Mouse (Mus musculus): ENCODE results near the gene Cltb.

Cltb gene

DNA sequence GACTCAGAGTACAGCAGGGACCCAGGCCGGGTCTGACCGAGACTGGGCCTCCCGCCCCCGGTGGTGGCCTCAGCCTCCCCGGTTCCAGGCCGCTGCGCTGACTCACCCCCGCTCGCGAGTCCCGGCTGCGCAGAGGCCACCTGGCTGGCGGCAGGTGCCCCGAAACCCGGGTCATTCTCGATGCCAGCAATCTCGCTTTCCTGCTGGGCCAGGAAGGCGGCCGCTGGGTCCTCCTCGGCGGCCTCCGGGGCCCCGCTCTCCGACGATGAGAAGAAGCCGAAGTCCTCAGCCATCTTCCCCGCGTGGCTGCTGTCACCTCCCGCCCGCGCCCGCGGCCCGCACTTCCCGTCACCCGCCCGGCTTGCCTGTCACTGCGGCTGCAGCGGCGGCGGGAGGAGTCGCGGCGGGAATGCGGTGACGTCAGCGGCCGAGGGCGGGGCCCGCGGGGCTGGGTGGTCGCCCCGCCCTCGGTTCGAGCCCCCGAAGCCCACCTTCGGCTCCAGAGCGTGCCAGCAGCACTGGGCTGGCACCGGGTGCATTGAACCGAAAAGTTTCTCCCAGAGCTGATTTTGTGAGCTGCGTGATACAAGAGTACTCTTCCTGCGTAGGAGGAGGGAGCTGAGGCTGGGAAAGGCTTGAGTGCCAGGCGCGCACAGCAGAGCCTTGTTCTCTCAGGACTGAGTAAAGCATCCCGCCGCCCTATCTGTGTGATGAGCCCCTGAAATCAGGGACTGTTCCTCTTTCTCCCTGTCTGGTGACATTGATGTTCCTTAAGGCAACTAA, at the start of gene Cltb:
TSS of gene Cltb (minus strand) at position 373 of the 783 bp plus-strand sequence.
- peak; percentile 60 for DNase-seq (ENCODE audit: low read depth)

DNA sequence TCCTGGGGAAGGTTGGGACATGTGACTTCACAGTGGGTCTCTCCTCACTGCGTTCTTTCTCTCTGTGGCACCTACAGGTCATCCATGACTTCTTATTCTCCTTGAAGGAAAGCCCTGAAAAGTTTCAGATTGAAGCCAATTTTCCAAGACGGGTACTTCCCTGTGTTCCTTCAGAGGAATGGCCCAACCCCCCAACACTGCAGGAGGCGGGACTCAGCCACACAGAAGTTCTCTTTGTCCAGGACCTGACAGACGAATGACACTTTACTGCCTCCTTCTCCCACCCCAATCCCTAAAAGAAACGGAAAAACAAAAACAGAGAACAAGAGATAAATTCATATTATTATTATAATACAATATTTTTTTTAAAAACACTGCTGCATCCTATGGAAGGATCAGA, 49.7 kb upstream of the Cltb start:
- DNase-seq (ENCODE audit: low read depth) = no peak

DNA sequence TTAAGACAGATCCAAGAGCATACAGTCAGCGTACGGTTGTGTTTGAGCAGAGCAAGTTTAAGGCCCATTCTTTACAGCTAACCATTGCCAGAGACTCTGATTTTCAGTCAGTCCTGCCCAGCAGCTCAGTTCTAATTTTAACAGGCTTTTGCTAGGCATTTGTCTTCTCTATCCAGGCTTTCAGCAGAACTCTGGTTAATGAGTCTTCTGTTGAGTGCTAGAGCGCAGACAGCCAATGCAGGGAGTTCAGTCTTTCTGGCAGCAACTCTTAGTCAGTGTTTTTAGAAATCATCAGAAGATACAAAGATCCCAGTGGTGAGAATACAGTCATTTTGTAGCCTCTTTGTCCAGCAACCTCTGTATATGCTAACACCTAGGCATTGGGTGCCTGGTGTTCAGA, 39.3 kb upstream of the Cltb start:
- no peak for DNase-seq (ENCODE audit: low read depth)

DNA sequence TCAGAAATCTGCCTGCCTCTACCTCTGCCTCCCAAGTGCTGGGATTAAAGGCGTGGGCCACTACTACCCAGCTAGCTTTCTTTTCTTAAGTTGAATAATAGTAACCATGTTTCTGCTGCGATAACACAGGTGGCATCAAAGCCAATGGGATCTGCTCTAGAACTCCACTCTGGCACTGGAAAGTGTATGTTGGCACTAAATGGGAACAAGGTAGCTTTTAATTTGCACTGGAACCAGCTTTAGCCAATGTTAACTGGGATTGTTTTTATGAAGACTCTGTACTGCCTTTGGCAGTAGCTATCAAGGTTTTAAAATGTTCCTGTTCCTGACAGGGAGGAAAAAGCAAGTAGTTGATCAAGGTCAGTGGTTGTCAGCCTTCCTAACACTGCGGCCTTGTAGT, 23.9 kb upstream of the Cltb start:
- no peak for DNase-seq (ENCODE audit: low read depth)

DNA sequence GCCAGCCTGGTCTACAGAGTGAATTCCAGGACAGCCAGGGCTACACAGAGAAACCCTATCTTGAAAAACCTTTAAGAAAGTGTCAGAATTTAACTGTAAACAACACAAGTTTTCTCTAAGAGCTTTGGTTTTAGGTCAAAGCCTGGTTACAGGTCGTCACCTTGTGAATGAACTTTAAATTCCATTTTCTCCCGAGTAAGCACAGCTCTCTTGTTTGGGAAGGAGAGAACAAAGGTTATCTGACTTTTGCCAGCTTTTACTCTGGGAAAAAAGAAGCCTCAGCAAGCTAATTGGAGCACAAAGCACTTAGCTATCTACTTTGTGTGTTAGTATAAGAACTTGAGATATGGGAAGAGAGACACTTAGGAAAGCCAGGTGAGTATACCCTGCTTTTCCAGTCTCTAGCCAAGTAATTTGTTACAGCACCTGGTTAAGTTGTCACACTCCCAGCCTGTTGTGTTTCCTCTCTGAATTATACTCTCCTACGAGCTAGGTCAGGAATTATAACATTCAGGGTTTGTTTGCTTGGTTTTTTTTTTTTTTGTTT, 21.7 kb upstream of the Cltb start:
- DNase-seq (ENCODE audit: low read depth) = no peak

DNA sequence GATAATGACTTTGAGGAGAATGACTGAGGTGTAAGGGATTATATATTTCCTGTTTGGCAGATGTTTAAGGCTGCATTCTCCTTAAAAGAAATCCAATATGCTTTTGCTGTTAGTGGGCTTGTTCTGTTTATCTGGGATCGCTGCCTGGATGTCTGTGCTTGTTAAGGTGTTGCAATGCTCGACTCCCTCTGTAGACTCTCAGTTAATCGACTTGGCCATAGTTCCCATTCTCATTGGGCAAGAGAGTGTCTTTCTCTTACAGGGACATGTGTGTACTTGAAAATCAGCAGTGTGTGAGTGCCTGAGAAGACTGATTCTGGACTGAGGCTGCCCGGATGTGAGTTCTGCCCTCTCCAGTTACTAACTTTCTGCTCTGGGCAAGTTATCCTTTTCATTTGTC, 18.0 kb upstream of the Cltb start:
- DNase-seq (ENCODE audit: low read depth) = peak; percentile 26

DNA sequence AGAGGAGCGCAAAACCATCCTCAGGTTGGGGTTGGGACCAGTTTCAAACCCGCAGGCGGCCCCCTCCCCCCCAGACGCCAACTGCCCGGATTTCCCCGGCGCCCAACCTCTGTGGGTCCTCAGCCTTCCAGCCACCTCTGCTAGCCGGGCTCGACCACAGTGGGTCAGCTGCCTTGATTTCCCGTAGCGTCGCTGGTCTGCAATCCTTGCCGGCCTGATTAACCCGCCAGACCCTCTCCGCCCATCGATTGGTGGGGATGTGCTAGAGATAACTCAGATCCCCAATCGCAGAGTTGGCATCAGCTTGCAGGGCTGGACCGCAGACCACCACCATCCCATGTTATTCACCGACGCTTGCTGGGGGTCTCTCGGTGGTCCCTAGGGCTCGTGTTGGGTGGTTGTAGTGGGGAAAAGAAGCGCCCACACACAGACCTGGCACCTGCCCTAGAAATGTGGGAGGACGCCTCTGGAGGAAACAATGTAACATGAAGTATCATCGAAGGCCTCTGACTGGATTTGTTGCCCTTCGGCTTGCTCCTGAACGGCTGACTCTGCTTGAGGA, 10.9 kb upstream of the Cltb start:
- peak; percentile 49 for DNase-seq (ENCODE audit: low read depth)

DNA sequence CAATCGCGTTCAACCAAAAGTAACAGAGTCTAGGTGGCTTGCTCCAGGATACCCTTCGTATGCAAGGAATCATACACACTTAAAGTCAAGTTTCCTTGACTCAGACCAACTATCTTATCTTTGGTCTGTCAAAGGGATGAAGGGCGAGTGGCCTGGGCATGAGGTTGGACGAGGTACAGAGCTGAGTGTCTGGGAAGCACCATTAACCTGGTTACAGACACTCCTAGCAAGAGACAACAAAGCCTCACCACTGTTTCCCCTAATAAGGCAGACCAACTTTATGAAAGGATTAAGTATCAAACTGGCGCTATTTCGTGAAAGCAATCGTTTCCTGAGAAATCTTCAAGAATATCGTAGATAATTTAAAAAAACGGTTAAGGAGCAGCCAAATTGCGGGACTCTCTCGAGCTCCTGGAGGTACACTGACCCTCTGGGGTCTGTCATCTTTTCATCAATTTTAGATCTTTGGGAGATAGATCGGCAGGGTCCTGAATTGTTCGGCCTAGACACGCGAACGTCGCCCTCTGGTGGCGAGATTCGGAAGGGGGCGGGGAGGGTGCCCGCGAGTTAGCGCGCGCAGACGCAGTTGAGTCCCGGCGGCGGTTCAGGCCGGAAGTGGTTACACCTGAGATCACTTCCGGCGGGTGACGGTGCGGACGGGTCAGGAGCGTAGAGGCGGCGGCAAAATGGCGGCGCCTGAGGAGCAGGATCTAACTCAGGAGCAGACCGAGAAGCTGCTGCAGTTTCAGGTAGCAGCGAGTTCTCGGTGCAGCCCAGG, 10.2 kb upstream of the Cltb start, which contains the start of gene Faf2:
TSS of gene Faf2 (plus strand) at position 630 of the 778 bp plus-strand sequence.
- DNase-seq (ENCODE audit: low read depth) = peak; percentile 95

DNA sequence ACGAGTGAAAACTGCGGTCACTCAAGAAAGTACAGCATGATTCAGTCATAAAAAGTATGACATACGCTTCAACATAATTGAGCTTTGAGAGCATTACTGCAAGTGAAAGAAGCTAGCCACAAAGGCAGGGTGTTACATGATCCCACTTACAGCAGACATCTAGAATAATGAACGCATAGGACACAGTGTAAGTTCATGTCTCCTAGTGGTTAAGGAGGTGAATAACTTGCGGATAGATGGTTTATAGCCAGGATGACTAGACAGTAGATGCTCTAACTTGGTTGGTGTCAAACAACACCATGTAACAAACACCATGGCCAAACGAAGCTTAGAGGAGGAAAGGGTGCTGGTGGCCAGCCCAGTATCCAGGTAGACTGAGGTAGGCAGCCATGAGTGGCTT, 5.9 kb upstream of the Cltb start:
- DNase-seq (ENCODE audit: low read depth) = peak; percentile 71

DNA sequence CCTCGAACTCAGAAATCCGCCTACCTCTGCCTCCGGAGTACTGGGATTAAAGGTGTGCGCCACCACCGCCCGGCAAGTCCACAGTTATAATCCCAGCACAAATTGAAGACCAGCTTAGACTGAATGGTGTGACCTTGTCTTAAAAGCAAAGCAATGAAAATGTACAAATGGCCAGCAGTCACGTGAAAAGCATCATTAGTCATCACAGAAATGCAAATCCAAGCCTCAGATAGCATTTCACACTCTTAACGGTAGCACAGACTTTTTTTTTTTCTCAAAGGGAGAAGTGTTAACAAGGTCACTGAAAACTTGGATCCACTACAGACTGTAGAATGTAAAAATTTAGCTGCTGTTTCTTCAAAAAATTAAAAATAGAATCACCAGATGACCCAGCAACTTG, 5.2 kb upstream of the Cltb start:
- DNase-seq (ENCODE audit: low read depth) = peak; percentile 53

DNA sequence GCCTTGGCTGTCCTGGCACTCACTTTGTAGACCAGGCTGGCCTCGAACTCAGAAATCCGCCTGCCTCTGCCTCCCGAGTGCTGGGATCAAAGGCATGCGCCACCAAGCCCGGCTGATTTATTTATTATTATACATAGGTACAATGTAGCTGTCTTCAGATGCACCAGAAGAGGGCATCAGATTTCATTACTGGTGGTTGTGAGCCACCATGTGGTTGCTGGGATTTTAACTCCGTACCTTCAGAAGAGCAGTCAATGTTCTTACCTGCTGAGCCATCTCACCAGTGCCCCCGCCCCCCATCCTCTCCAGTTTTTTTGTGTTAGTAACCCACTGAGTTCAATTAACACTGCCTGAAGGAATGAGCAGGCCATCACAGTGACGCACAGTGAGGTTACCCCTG, 2.0 kb upstream of the Cltb start:
- DNase-seq (ENCODE audit: low read depth) = peak; percentile 58

DNA sequence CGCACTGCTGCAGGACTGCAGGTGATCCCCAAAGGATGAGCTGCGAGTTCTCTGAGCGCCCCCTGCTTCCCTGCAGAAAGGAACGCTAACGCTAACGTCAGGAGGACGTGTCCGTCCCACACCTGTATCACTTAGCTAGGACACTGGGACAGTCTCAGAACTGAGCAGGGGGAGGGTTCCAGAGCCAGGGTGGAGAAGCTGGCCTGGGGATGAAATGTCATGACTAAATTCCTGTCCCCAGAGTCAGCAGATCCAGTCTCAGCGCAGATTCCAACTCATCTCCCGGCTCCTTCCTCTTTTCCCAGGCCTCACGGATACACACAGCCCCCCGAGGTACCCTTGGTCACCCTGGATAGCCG, 552 bp downstream of the Cltb start:
- peak; percentile 18 for DNase-seq (ENCODE audit: low read depth)

DNA sequence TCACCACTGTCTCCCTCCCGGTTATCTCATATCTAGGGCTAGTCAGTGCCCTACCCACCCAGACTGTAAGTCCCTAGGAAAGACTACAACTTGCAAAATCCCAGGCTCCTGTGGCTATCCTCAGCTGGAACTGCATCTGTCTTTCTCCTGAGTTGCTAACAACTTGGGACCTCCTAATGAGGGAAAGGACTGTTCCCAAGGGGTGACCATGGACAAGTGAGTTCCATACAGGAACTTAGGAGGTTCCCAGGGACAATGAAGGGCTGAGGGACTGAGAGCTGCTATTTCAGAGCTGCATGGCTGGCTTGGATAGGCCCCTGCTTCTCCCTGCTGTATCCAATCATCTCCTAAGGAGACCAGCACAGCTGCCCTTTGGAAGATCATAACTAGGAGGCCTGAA, 1.8 kb downstream of the Cltb start:
- DNase-seq (ENCODE audit: low read depth) = no peak

DNA sequence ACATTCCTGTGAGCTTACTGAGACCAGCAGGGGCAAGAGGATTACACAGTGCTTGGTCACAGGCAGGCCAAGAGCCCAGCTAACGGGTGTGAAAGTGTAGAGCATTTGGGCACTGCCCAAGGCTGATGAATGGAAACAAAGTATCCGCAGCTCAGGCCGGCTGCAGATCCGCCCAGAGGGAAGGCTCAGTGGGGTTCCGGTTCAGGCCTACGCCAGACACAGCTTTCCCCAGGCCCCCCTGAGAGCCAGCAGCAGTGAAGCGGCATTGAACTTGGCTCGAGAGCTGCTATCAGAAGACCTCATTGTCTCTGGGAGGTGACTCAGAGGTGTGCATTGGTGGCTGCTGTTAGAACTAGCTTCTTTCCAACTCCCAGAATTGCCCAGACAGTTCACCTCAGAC, 2.5 kb downstream of the Cltb start:
- DNase-seq (ENCODE audit: low read depth) = no peak

DNA sequence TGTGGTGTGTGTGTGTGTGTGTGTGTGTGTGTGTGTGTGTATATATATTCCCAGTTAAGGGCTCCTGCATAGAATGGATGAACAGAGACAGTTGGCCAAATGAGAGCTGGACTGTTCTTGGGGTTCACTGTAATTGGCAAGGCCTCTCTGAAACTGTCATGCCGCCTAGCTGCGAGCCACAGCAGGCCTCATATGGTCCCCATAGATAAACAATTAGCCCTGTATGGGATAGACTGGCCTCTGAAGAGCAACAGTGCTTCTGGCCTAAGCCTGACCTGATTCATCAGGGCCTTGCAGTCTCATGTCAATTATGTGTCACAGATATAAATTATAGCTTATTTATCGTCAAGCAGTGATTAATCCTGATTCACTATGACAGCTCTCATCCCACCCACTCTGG, 3.1 kb downstream of the Cltb start:
- no peak for DNase-seq (ENCODE audit: low read depth)

DNA sequence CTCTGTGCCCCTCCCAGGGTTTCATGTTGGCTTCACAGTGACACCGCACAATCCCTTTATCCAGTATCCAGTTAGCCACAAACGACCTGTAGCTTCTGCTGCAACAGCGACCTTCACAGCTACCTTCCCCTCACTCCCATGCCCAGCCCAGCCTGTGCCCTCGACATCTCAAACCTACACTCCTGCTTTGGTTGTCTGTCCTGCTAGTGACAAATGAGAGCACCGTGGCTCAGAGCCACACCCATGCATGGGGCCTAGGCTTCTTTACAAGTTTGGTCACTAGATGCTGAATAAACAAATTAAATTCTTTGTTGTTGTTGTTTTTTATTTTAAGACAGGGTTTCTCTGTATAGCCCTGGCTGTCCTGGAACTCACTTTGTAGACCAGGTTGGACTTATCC, 3.9 kb downstream of the Cltb start:
- no peak for DNase-seq (ENCODE audit: low read depth)

DNA sequence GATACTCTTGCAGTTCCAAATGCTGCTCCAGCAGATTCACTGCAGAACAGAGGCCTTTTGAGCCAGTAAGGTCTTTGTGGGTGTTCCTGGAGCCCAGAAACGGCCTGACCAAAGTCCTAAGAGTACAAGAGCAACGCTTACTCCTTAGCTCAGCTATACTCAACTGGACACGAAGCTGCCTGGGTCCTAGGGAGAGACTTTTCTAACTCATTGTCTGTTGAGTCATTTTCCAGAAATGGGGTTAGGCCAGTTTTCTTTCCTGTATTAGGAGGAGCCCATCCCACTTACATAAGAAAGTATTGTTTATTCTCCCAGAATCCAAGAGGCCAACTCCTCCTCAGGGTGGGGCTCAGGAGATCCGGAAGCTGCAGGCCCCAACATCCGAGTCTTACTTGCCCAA, 5.7 kb downstream of the Cltb start:
- no peak for DNase-seq (ENCODE audit: low read depth)

DNA sequence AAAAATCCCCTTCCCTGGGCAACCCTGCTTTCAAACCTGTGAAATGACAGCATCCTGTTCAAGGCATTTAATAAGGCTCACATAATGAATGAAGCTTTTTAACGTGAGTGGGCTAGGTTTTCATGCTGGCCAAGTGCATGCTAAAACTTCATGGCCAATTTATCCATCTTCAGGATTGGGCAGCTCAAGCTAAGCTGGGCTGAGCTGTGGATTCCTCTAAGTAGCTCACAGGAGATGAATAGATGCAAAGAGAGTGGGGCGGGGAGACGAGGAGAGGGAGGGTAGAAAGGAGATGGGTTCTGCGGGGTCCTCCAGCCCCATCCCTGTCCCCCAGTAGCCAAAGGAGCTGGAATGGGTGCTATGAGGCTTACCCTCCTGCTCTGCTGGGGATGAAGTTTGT, 6.9 kb downstream of the Cltb start:
- DNase-seq (ENCODE audit: low read depth) = no peak

DNA sequence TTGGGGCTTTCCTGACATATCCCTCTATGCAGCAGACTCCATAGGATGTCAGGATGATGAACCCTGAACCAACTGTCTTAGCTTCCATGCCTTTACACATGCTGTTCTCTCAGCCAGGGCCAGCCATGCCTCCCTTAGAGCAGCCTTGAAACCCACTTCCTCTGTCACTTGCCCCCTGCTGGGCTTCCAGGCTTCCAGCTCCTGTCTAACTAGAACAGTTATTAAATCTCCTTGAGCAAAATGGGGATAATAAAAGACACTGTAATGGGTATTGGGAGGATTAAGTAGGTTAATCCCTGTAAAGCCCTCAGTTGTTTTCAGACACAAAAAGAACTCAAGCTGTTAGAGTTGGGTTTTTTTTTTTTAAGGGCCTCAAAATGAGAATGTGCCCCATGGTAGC, 7.6 kb downstream of the Cltb start:
- DNase-seq (ENCODE audit: low read depth) = no peak

DNA sequence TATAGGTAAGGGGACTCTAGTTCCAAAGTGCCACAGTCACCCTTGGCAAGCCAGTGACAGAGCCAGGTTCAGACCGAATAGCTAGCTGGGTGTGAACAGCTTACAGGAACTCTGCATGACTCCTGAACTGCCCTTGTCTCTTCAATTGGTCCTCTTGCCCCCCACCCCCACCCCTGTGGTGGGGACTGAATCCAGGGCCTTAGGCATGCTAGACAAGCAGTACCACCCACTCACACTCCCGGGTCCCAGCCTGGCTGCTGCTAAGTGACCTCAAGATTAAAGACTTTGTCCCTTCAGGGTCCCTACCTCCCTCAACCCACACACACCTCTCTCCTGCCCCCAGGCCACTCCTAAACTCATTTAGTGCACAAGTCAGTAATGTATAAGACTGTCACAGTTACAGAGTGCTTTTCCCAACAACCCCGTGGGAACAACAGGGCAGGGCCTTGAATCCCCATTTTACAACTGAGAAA, 8.5 kb downstream of the Cltb start:
- no peak for DNase-seq (ENCODE audit: low read depth)

DNA sequence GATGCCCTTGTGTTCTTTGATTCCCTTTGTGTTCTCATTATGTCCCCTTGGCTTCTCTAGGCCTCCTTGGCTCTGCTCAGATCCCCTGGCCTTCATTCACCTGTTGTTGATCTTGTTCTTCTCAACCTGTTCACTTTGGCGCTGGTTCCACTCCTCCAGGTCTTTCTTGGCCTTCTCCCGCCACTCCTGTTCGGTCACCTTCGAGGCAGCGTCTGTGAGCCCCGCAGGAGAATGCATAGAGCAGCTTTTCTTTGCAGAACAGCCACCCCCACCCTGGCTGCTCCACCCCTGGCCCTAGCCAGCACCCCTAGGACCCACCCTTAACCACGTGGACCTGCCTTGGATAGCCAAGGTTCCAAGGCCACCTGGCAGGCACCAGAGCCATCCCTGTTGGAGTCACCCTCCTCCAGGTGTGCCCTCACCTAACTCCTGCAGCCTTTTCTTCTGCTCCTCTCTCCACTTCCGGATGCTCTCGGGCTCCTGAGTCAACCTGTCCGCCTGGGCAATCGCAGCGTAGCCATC, 12.5 kb downstream of the Cltb start:
- DNase-seq (ENCODE audit: low read depth) = no peak

DNA sequence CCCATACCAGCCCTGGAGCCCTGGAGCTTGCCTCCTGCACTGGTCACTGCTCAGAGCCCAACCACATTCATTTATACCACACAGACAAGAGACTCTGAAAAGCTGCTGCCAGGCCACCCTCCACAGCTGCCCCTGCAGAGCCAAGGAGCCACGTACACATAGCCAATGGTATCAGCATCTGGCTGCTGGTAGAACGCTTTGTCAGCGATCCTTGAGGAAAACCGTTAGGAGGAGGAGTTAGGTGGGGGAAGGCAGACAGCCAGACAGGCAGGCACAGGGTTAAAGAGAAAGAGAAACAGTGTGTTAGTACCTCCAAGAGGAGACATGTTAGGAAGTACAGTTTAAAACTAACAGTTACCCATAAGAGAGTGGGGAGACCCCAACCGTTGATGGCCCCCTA, 14.3 kb downstream of the Cltb start:
- no peak for DNase-seq (ENCODE audit: low read depth)
